Mouse (Mus musculus): Measurements from ENCODE around the gene Sec13. TPM values are rescaled to one million over a fixed set of nuclear protein-coding genes. Genes with fewer than 3 reads are reported as not detected.

Sec13 gene
- 239 and 245 TPM in 2 replicates for polyA plus RNA-seq (2015; fragmentation: Nextera tagmentation; extraction: Ambion mirVana)

GRCm38 (mm10) chr6:113740236-113741217, at the start of gene Sec13:
Sec13 (minus strand) TSS chr6:113740743.
- Histone ChIP-seq H3K9me3 (no peaks in the 10 kb centered on the region), H3K4me1 (peaks cover 28% of the 10 kb centered on the region), H3K4me3 (peak within 1 kb of the TSS; percentile 92), H3K36me3 (peaks cover 14% of the 10 kb centered on the region), H3K9ac (replicated peaks) (peak within 1 kb of the TSS; percentile 88), H3K4me2 (replicated peaks) (peak within 1 kb of the TSS; percentile 90), H3K27ac (replicated peaks) (peak within 1 kb of the TSS; percentile 79), H3K27me3 (no peaks in the 10 kb centered on the region)
- 6% methylated on average over 41 of the region's 41 CpGs for WGBS
- peak; percentile 83 for ATAC-seq (replicated peaks)

DNA sequence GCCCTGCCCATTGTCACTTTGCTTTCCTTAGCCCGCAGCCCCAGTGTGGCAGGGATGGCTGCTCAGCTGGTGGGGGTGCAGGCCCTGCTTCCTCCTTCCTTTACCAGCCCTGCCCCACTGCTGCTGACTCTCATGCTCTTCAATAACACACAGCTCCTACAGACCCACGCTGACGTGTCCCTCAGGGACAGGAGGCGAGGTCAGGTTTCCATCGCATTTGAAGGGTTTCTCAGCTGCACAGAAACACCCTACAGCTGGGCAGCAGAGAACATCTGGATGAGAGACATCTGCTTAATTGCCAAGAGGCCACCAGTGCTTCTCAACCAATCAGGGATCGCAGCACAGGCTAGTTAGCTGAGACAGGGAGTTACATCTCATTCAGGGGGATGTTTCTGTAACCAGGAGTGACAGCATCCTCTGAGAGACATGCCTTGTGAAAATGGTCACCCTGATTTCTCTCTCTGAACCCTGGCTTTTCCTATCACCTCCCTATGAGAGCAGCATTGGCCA, 47.0 kb upstream of the Sec13 start:
- no peaks in the 10 kb centered on the region for H3K27me3 ChIP-seq
- peaks cover 32% of the 10 kb centered on the region for H3K36me3 ChIP-seq
- no peaks in the 10 kb centered on the region for H3K9me3 ChIP-seq
- no peaks in the 10 kb centered on the region for H3K4me1 ChIP-seq
- 60% methylated on average over 6 of the region's 6 CpGs for WGBS
- no peak for ATAC-seq (replicated peaks)
- no peak overlapping the region for H3K4me3 ChIP-seq
- no peak overlapping the region for H3K4me2 ChIP-seq (replicated peaks)
- no peak overlapping the region for H3K9ac ChIP-seq (replicated peaks)
- H3K27ac ChIP-seq (replicated peaks), result no peak overlapping the region

DNA sequence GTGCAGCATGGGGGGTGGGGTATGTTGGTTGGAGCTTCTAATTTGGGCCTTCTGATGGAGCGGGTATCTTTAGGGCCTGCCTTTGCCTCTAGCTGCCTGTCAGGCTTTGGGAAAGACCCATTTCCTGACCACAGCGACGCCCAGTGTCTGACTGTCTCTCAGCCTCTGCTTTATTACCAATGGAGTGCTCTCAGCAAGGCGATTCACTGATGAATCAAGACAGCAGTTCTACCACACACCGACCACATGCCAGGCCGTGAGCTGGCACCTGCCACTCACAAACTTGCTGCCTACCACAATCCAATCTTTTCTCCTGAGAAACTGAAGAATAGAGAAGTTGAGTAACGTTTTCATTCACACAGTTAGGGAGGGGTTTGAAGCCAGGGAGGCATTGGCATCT, 45.1 kb upstream of the Sec13 start:
- WGBS, result 84% methylated on average over 7 of the region's 7 CpGs
- no peak for ATAC-seq (replicated peaks)
- Histone ChIP-seq H3K4me1 (no peaks in the 10 kb centered on the region), H3K9me3 (no peaks in the 10 kb centered on the region), H3K4me3 (no peak overlapping the region), H3K4me2 (replicated peaks) (no peak overlapping the region), H3K36me3 (peaks cover 46% of the 10 kb centered on the region), H3K9ac (replicated peaks) (no peak overlapping the region), H3K27ac (replicated peaks) (no peak overlapping the region), H3K27me3 (no peaks in the 10 kb centered on the region)

DNA sequence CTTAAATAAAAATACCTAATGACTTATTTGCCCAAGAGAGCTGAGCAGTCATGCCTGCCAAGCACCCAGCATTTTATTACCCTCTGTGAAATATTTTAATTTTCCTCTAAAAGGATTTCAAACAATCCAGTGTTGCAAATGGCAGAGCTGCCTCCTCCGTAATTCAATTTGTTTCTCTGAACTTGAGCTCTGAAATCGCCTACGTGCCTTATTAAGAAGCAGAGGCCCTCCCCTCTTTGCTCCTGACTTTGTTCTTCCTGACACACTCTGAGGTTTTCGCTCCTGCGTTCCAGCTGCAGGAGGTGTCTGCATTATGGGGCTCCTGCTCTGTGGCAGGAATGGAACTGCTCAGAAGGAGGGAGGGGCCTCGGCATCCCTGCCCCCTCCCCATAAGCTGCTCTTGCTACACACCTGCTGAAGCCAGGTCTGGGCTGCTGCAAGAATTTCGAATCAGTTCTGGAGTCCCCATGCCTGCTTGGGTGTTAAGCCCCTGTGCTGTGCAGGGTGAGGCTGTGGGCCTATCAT, 37.7 kb upstream of the Sec13 start:
- Histone ChIP-seq H3K27ac (replicated peaks) (no peak overlapping the region), H3K4me2 (replicated peaks) (no peak overlapping the region), H3K27me3 (no peaks in the 10 kb centered on the region), H3K9ac (replicated peaks) (no peak overlapping the region), H3K36me3 (peaks cover 22% of the 10 kb centered on the region), H3K9me3 (no peaks in the 10 kb centered on the region), H3K4me1 (no peaks in the 10 kb centered on the region), H3K4me3 (no peak overlapping the region)
- 63% methylated on average over 7 of the region's 7 CpGs for WGBS
- ATAC-seq (replicated peaks), result no peak

GRCm38 (mm10) chr6:113768804-113769203, 28.3 kb upstream of the Sec13 start:
- Histone ChIP-seq H3K27ac (replicated peaks) (no peak overlapping the region), H3K9ac (replicated peaks) (no peak overlapping the region), H3K4me1 (no peaks in the 10 kb centered on the region), H3K4me2 (replicated peaks) (no peak overlapping the region), H3K27me3 (no peaks in the 10 kb centered on the region), H3K36me3 (peaks cover 24% of the 10 kb centered on the region), H3K4me3 (no peak overlapping the region), H3K9me3 (no peaks in the 10 kb centered on the region)
- WGBS, result 75% methylated on average over 11 of the region's 11 CpGs
- ATAC-seq (replicated peaks), result no peak

DNA sequence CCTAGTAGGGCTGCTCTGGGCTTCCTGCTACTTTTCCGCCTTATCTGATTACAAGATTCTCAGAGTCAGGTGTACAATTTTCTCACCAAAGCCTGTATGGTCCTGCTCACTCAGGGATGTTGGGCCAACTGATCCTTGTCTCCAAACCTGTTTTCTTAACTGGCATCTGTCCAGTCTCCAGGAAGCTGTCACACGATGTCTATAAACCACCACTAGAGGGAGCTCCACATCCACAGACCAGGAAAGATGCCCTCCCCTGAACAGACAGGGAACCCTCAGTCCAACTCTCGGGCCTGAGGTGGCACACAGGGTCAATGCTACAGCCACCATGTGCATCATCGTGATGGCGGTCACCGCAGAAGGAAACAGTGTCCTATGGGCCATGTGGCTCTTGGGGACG, 21.1 kb upstream of the Sec13 start:
- Histone ChIP-seq H3K36me3 (peaks cover 57% of the 10 kb centered on the region), H3K4me1 (no peaks in the 10 kb centered on the region), H3K9ac (replicated peaks) (no peak overlapping the region), H3K9me3 (no peaks in the 10 kb centered on the region), H3K27me3 (no peaks in the 10 kb centered on the region), H3K4me3 (no peak overlapping the region), H3K27ac (replicated peaks) (no peak overlapping the region), H3K4me2 (replicated peaks) (no peak overlapping the region)
- ATAC-seq (replicated peaks), result peak; percentile 61; the same call in 1 of the 2 replicates
- WGBS, result 28% methylated on average over 7 of the region's 7 CpGs

DNA sequence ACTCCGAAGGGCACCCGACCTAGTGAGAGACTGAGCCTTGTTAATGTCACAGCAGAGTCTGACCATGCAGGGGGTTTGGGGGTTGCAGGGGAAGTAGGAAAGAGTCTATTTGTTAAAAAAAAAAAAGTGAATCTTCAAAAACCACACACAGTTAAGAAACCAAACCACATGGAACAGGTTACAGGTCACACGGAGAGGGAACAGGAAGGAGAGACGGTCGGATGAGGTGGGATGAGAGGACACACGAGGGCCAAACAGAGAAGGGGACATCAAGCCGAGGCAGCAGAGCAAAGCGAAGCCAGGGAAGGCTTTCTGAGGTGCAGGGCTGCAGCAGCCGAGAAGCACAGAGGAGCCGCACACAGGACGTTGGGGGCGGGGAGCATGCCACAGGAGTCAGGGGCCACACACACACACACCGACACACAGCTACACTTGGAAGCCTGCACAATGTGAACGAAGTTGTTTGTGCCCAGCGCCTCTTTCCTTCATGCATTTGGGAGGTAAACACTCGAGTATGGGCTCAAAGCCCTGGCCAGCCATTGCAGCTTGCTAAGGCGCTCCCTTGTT, 8.7 kb upstream of the Sec13 start:
- no peak overlapping the region for H3K9ac ChIP-seq (replicated peaks)
- no peak overlapping the region for H3K4me2 ChIP-seq (replicated peaks)
- H3K27ac ChIP-seq (replicated peaks), result no peak overlapping the region
- no peak for ATAC-seq (replicated peaks)
- H3K9me3 ChIP-seq, result no peaks in the 10 kb centered on the region
- no peaks in the 10 kb centered on the region for H3K27me3 ChIP-seq
- H3K36me3 ChIP-seq, result peaks cover 4% of the 10 kb centered on the region; the same call in 1 of the 2 replicates
- no peaks in the 10 kb centered on the region for H3K4me1 ChIP-seq
- 65% methylated on average over 17 of the region's 17 CpGs for WGBS
- no peak overlapping the region for H3K4me3 ChIP-seq

GRCm38 (mm10) chr6:113748351-113748750, 7.8 kb upstream of the Sec13 start:
- no peak overlapping the region for H3K27ac ChIP-seq (replicated peaks)
- no peaks in the 10 kb centered on the region for H3K9me3 ChIP-seq
- H3K4me2 ChIP-seq (replicated peaks), result no peak overlapping the region
- no peaks in the 10 kb centered on the region for H3K27me3 ChIP-seq
- peaks cover 4% of the 10 kb centered on the region; the same call in 1 of the 2 replicates for H3K36me3 ChIP-seq
- H3K9ac ChIP-seq (replicated peaks), result no peak overlapping the region
- H3K4me3 ChIP-seq, result no peak overlapping the region
- no peak for ATAC-seq (replicated peaks)
- 42% methylated on average over 26 of the region's 26 CpGs for WGBS
- H3K4me1 ChIP-seq, result no peaks in the 10 kb centered on the region

DNA sequence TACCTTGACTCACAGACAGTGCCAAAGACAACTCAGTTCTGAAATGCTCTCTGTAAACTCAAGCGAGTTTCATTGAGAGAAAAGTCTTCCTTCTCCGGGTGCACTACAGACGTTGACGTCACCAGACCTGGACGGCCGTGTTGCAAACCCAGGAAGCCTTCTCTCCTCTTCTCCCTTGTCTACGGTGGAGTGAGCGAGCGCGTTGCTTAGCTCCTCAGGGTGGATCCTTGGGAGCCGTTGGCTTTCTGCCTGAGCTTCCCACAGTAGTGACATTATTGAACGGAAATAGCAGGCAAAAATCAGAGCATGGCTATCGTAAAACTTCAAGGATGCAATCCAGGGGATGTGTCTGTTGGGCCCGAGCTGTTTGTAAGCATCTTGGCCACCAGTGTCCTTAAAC, 6.7 kb upstream of the Sec13 start:
- peaks cover under 1% of the 10 kb centered on the region; the same call in 1 of the 2 replicates for H3K4me1 ChIP-seq
- H3K9me3 ChIP-seq, result no peaks in the 10 kb centered on the region
- no peak overlapping the region for H3K4me3 ChIP-seq
- 91% methylated on average over 14 of the region's 14 CpGs for WGBS
- no peak overlapping the region for H3K4me2 ChIP-seq (replicated peaks)
- no peak overlapping the region for H3K27ac ChIP-seq (replicated peaks)
- H3K36me3 ChIP-seq, result peaks cover 4% of the 10 kb centered on the region; the same call in 1 of the 2 replicates
- no peaks in the 10 kb centered on the region for H3K27me3 ChIP-seq
- H3K9ac ChIP-seq (replicated peaks), result no peak overlapping the region
- no peak for ATAC-seq (replicated peaks)

DNA sequence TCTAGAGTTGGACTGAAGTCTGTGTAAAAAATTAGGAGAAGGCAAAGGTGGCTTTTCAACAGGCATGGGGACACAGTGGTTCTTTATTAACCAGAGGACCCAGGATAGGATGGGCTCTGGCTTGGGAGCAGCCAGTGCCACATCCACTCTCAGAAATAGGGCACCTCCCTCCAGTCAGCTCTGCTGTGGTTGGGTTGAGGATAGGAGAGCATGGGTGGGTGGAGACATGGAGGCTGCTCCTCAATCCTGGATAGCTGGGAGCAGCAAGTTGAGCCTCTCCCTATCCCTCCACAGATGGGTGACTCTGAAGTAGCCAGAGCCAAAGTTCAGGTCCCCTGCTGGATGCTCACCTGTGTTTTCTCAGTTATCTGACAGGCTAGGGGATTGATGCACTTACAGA, 4.6 kb upstream of the Sec13 start:
- Histone ChIP-seq H3K4me3 (no peak overlapping the region), H3K9ac (replicated peaks) (no peak overlapping the region), H3K4me1 (peaks cover 16% of the 10 kb centered on the region), H3K27ac (replicated peaks) (no peak overlapping the region), H3K9me3 (no peaks in the 10 kb centered on the region), H3K4me2 (replicated peaks) (no peak overlapping the region), H3K36me3 (no peaks in the 10 kb centered on the region; the same call in 1 of the 2 replicates), H3K27me3 (no peaks in the 10 kb centered on the region)
- no peak for ATAC-seq (replicated peaks)

GRCm38 (mm10) chr6:113743111-113743510, 2.6 kb upstream of the Sec13 start:
- Histone ChIP-seq H3K4me2 (replicated peaks) (no peak overlapping the region), H3K36me3 (no peaks in the 10 kb centered on the region; the same call in 1 of the 2 replicates), H3K9me3 (no peaks in the 10 kb centered on the region), H3K27ac (replicated peaks) (no peak overlapping the region), H3K4me3 (no peak overlapping the region), H3K4me1 (peaks cover 28% of the 10 kb centered on the region), H3K9ac (replicated peaks) (no peak overlapping the region), H3K27me3 (no peaks in the 10 kb centered on the region)
- ATAC-seq (replicated peaks), result no peak
- 55% methylated on average over 1 of the region's 1 CpGs for WGBS

DNA sequence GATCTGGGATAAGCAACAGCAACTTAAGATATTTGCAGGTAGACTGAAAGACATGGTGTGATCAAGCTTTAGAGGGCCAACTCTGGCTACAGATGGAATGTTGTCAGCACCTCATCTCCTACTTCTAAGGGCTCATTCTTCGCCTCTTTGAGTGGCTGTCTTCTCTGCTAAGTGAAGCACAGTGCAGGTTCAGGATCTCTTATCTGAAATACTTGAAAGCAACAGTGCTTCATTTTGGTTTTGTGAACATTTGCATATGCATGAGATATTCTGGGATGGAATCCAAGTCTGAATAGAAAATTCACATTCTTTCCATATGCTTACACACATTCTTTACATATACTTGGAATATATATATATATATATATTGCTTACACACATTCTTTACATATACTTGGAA, 1.8 kb upstream of the Sec13 start:
- H3K9ac ChIP-seq (replicated peaks), result no peak overlapping the region
- H3K27me3 ChIP-seq, result no peaks in the 10 kb centered on the region
- no peaks in the 10 kb centered on the region for H3K9me3 ChIP-seq
- no peak overlapping the region for H3K4me3 ChIP-seq
- H3K27ac ChIP-seq (replicated peaks), result peak overlapping the region; percentile 70
- H3K36me3 ChIP-seq, result peaks cover 3% of the 10 kb centered on the region; the same call in 1 of the 2 replicates
- peaks cover 28% of the 10 kb centered on the region for H3K4me1 ChIP-seq
- WGBS, result 45% methylated on average over 1 of the region's 1 CpGs
- H3K4me2 ChIP-seq (replicated peaks), result no peak overlapping the region
- no peak for ATAC-seq (replicated peaks)
